Mouse (Mus musculus) cerebellum, postnatal 14 days (tissue): Measurements from ENCODE around the gene Htt.
"Not testable (repeated sequence)": the region's sequence is repeated elsewhere in the genome, so short reads cannot be mapped to it uniquely, and the experiment has no call there.

Source experiments
- DNase-seq, 2 experiments: peaks; one replicate each; pipeline ENCODE4 v3.0.0; 2021; ENCODE audit warnings: mixed read lengths in 2 of 2

Gene Htt

GRCm38 (mm10) chr5:34761509-34761908 lies at the start of gene Htt:
Gene Htt (plus strand): TSS chr5:34761740.
- DNase-seq = peak; percentile 96 to 98

GRCm38 (mm10) chr5:34714371-34714770 lies 47.2 kb upstream of the Htt start:
- not testable (repeated sequence) for DNase-seq

- no peak for DNase-seq
Observed at GRCm38 (mm10) chr5:34714816-34715215, 46.7 kb upstream of the Htt start.

- peak; percentile 46 to 57 for DNase-seq
Observed at GRCm38 (mm10) chr5:34729141-34729540, 32.4 kb upstream of the Htt start.

- DNase-seq = no peak
Observed at GRCm38 (mm10) chr5:34730255-34730654, 31.3 kb upstream of the Htt start.

GRCm38 (mm10) chr5:34751477-34751876 lies 10.1 kb upstream of the Htt start:
- peak in 1 of 2 experiments; percentile 12 for DNase-seq

- no peak for DNase-seq
Observed at GRCm38 (mm10) chr5:34758762-34759161, 2.8 kb upstream of the Htt start.

- DNase-seq = peak in 1 of 2 experiments; percentile 50
Observed at GRCm38 (mm10) chr5:34760850-34761508, 561 bp upstream of the Htt start.

- peak; percentile 60 to 69 for DNase-seq
Observed at GRCm38 (mm10) chr5:34761934-34762611, 533 bp downstream of the Htt start.

- no peak for DNase-seq
Observed at GRCm38 (mm10) chr5:34771818-34772217, 10.3 kb downstream of the Htt start.

- no peak for DNase-seq
Observed at GRCm38 (mm10) chr5:34772696-34773245, 11.2 kb downstream of the Htt start.

- no peak for DNase-seq
Observed at GRCm38 (mm10) chr5:34773392-34773791, 11.9 kb downstream of the Htt start.

GRCm38 (mm10) chr5:34785027-34785426 lies 23.5 kb downstream of the Htt start:
- DNase-seq = no peak

GRCm38 (mm10) chr5:34791141-34791540 lies 29.6 kb downstream of the Htt start:
- no peak for DNase-seq

GRCm38 (mm10) chr5:34800292-34800953 lies 38.9 kb downstream of the Htt start:
- no peak for DNase-seq

GRCm38 (mm10) chr5:34806038-34806437 lies 44.5 kb downstream of the Htt start:
- no peak for DNase-seq

GRCm38 (mm10) chr5:34822431-34823149 lies 61.0 kb downstream of the Htt start:
- no peak for DNase-seq

- no peak for DNase-seq
Observed at GRCm38 (mm10) chr5:34854079-34854478, 92.5 kb downstream of the Htt start.

GRCm38 (mm10) chr5:34865367-34865766 lies 103.8 kb downstream of the Htt start:
- no peak for DNase-seq

- DNase-seq = not testable (repeated sequence)
Observed at GRCm38 (mm10) chr5:34880307-34880706, 118.8 kb downstream of the Htt start.

- DNase-seq = no peak
Observed at GRCm38 (mm10) chr5:34881023-34881422, 119.5 kb downstream of the Htt start.

- no peak for DNase-seq
Observed at GRCm38 (mm10) chr5:34885250-34885649, 123.7 kb downstream of the Htt start.

GRCm38 (mm10) chr5:34889252-34889651 lies 127.7 kb downstream of the Htt start:
- no peak for DNase-seq
